Mouse (Mus musculus): ENCODE data around the gene Trim80.

DNA sequence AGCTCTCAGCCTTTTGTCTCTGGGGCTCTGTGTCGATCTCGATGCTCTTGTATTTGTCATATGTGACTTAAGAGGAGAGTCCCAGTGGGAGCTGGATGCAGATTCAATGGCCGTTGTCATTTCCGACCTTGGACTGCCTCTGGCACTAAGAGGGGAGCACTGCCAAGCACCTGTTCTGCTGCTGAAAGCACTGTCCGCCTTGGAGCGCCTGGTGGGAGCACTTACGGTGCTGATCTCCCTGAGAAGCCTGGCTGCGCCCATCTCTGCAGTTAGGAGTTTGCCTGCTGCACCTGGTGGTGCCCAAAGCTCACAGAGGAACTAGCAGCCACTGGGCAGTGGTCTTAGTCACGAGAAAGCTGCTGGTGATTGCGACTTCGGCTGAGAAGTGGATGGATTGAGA lies 42.9 kb downstream of the Trim80 start:
- TF ChIP-seq USF1 (IDR thresholded peaks at IDR 0.05; ENCODE audit: low read depth, low read length) (no peak), CTCF (IDR thresholded peaks at IDR 0.05 in 2 of 3, conservative IDR thresholded peaks at IDR 0.05 in 1 of 3; ENCODE audit: control insufficient read depth in 1 of 3, insufficient read depth in 1 of 3, low read depth in 2 of 3, low read length in 3 of 3, poor library complexity in 1 of 3, severe bottlenecking in 1 of 3) (no peak), POLR2AphosphoS2 (IDR thresholded peaks at IDR 0.05; ENCODE audit: low read length) (no peak)
